Mouse (Mus musculus): Measurements from ENCODE around the gene Cspg5. TPM values are rescaled to one million over a fixed set of nuclear protein-coding genes. Genes with fewer than 3 reads are reported as not detected.

Gene Cspg5
- 1 to 10 TPM; 5.7 to 6.7 TPM for total RNA-seq (2023)

GRCm38 (mm10) chr9:110243221-110243833 is at the start of gene Cspg5:
Cspg5 (plus strand) TSS chr9:110243783.

DNA sequence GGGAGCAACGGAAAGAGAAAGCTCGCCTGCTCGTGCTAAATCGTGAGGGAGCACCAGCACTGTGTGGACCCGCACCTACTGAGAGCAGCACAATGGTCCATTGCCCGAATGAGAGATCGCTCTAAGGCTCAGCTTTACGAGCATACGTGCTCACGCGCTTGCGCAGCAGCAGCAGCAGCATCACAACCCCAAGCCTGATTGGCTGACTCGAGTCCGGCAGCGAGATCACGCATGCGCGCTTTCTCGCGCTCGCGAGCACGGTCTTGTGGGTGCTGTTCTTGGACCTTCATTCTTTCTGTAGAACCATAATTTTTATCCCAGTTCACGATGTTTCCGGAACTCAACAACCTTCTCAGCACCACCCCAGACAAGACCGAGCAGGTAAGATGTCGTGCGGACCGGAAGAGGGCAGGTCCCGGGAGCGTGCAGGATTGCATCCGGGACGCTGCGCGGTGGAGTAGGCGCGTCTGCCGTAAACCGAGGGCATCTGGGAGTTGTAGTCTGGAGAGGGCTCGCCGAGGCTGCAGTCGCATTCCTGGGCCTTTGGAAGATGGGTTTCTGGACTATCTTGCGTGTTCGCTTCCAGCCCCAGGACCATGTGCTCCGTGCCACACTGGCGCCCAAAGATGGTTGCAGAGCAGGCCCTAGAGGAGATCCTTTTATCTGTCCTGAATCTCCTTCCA is 61.5 kb downstream of the Cspg5 start, which contains the start of gene Elp6:
TSS of gene Elp6 (plus strand) at position 205 of the 683 bp plus-strand sequence.

Other genes with a start within 250 kb of the Cspg5 start
- 10 to 100 TPM; 65.3 to 73.0 TPM for gene Smarcc1, start 126.1 kb upstream of the Cspg5 start, total RNA-seq (2023)
- 100 to 1,000 TPM; 139 to 144 TPM for gene Dhx30, start 126.0 kb upstream of the Cspg5 start, total RNA-seq (2023)
- 1 to 10 TPM; 8.8 to 9.0 TPM for gene Elp6, start 61.4 kb downstream of the Cspg5 start, total RNA-seq (2023)
- 100 to 1,000 TPM in 1 of 2 experiments, 10 to 100 TPM in 1; 87.8 to 116 TPM for gene Scap, start 89.5 kb downstream of the Cspg5 start, total RNA-seq (2023)
- 10 to 100 TPM; 62.5 to 62.9 TPM for gene Ptpn23, start 164.4 kb downstream of the Cspg5 start, total RNA-seq (2023)
- 1 to 10 TPM; 2.1 to 3.6 TPM for gene Ngp, start 176.0 kb downstream of the Cspg5 start, total RNA-seq (2023)
- 10 to 100 TPM; 29.8 to 31.6 TPM for gene Klhl18, start 232.9 kb downstream of the Cspg5 start, total RNA-seq (2023)
- under 1 TPM in 1 of 2 experiments, not detected in 1; 0.24 TPM for gene Kif9, start 233.2 kb downstream of the Cspg5 start, total RNA-seq (2023)

Measured in T-cell, adult 66 days (primary cell).